Mouse (Mus musculus) layer of hippocampus, adult 9-10 months (tissue): Measurements from ENCODE around the gene Ncoa7.

Source experiments
- DNase-seq: peaks from one replicate; pipeline ENCODE4 v3.0.0; 2022; ENCODE audit warnings: low spot score

Ncoa7 gene

DNA sequence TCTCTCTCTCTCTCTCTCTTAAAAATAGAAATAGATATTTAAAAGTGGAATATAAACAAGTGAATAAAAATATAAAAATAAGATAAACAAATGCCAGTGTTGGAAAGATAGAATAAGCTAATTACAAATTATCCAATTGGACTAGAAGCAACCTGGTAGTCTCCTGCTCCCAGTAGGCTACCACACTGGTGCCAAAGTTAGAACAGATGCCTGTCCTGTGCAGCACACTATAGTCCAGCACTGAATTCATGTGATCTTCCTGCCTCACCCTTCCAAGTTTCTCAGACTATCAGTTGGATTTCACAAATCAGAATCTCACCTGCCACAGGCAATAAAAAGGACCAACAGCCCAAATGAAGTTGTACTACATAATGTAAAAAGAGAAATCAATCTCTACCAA, 59.9 kb downstream of the Ncoa7 start:
- no peak for DNase-seq

DNA sequence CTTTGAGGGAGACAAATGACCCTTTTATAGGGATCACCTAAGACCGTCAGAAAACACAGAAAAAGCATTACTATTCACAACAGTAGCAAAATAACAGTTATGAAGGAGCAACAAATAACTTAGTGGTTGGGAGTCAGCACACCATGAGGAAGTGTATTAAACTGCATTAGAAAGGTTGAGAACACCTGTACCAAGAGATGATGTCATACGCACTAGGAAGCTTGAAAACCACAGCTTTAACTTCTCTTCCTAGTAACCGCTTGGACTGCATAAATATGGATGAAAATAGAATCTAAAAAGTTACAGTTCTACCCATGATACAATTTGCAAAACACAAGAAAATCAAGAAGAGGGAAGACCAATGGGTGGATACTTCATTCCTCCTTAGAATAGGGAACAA, 64.7 kb downstream of the Ncoa7 start:
- DNase-seq = no peak

GRCm38 (mm10) chr10:30737323-30737722, 65.8 kb downstream of the Ncoa7 start:
- DNase-seq = no peak

- DNase-seq = no peak
Measured at GRCm38 (mm10) chr10:30733148-30733785, 69.9 kb downstream of the Ncoa7 start.

DNA sequence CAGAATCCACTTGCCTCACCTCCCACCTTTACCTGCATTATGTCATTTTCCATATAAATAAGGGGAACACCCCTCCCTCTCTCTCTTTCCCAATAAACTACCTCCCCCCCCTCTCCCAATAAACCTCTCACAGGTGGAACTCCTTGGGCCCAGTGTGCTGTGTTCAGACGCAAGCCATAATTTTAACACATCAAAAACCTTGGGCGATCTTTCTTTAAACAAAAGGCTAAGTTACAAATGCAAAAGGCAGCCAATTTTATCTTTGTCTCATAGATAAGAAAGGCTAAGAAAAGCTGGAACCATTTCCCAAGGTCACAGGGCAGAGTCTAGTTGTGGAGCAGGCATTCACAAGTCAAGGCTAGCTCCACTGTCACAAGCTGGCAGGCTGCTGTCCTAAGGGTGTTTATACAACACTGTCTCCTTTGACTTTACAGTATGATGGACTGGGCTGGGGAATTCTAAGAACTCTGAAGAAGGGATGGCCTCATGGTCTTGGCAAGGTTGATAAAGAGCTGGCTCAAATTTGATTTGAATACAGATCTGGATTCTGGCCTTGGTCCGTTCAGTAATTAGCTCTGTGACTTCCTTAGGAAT, 71.7 kb downstream of the Ncoa7 start:
- DNase-seq = no peak

- DNase-seq = no peak
Measured at GRCm38 (mm10) chr10:30730791-30731190, 72.3 kb downstream of the Ncoa7 start.

- DNase-seq = no peak
Measured at GRCm38 (mm10) chr10:30729157-30730096, 73.7 kb downstream of the Ncoa7 start.

DNA sequence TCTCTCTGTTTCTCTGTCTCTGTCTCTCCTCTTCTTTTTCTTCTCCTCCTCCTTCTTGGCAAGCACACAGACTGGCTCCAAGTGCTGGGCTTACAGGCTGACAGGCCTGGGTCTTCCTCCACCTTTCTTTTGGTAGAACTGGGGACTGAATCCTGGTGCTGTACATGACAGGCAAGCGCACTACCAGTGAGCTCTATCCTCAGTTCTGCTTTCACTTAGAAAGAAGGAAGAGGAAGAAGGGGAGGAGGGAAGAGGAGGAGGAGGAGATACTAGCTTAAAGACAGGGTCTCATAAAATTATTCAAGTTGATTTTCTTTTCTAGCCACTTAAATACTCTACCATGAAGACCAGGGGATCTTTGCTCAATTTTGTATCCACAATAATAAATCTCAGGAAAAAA, 80.1 kb downstream of the Ncoa7 start:
- DNase-seq = no peak

- DNase-seq = no peak
Measured at GRCm38 (mm10) chr10:30720556-30720955, 82.6 kb downstream of the Ncoa7 start.

DNA sequence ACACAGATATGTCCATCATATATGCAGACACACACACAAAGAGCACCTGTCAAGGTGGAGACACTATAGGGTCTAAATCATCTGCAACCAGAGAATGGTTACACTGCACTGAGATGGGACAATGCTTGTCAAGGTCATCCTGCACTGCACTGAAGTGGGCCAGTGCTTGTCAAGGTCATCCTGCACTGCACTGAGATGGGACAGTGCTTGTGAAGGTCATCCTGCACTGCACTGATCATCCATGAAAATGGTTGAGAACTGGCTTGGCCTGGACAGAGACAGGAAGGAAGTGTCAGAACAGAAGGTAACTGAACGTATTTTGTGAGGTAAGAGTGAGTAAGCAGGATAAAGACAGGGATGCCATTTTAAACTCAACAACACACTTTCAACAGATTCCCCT, 83.2 kb downstream of the Ncoa7 start:
- DNase-seq = no peak

- DNase-seq = no peak
Measured at GRCm38 (mm10) chr10:30718703-30719340, 84.3 kb downstream of the Ncoa7 start.

DNA sequence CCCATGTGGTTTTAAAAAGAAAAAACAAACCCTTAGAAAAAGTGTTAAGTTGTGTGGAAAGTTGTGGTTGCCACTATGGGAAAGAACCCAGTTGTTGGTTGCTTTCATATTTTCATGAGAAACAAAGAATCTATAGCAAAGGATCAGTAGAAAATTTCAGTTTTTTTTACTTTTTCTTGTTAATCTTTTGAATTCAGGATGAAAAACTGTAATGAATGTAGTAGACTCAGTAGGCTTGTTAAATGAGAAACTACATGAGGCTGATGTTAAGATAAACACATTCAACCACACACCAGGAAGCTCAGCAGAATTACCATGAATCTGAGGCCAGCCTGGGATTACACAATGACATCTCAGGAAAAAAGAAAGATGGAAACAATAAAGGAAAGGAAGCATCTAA, 87.0 kb downstream of the Ncoa7 start:
- no peak for DNase-seq

- DNase-seq = no peak
Measured at GRCm38 (mm10) chr10:30712540-30712939, 90.6 kb downstream of the Ncoa7 start.

GRCm38 (mm10) chr10:30709846-30710403, 93.2 kb downstream of the Ncoa7 start:
- DNase-seq = no peak

DNA sequence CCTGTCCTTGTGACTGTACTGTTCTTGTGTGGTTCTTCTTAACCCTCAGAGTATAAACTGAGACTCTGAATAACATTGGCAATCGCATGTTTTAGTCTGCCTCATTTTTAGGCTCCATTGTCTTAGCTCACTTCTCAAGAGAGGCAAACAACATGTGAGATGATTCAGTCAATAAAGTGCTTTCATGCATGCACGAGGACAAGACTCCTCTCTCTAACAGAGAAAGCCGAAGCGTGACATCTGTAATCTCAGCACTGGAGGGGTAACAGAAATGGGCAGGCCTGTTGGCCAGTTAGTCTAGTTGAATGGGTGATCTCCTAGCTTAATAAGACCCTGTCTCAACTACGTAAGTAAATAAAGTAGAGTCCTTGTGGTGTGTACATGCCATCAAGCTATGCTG, 95.1 kb downstream of the Ncoa7 start:
- no peak for DNase-seq

- no peak for DNase-seq
Measured at GRCm38 (mm10) chr10:30702663-30703062, 100.5 kb downstream of the Ncoa7 start.

DNA sequence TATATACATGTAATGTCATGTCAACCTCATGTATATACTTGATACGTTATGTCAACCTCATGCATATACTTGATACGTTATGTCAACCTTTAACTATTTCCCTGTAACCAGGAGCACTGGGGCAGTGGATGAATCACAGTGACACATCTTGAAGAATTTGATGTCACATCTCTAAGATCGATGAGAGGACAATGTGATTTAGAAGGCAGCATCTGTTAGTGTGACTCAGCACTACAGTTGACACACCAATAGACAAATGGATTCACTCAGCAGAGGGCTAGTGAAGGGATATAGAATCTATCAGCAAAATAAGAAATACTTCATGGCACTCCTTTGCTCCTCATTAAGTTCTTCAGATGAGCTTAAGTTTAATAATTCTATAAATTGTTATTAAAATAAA, 116.3 kb downstream of the Ncoa7 start:
- DNase-seq = no peak

DNA sequence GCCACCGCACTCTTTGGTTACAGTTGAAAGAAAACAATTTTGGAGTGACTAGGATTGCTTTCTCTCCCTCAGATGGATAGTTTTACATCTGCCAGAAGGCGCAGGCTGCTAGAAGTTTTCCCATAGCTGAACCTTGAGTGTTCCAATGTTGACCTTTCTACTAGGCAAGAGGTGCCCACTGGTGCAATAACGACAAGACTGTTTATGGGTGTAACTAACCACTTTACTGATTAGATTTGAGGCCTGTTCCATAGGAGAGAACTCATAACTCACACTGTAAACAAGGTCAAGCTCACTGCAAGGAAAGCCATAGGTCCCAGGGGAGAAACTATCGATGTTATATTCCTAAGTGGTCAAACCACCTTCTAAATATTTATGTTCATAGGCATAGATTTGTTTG, 119.7 kb downstream of the Ncoa7 start:
- DNase-seq = no peak

GRCm38 (mm10) chr10:30679756-30680155, 123.4 kb downstream of the Ncoa7 start:
- no peak for DNase-seq

DNA sequence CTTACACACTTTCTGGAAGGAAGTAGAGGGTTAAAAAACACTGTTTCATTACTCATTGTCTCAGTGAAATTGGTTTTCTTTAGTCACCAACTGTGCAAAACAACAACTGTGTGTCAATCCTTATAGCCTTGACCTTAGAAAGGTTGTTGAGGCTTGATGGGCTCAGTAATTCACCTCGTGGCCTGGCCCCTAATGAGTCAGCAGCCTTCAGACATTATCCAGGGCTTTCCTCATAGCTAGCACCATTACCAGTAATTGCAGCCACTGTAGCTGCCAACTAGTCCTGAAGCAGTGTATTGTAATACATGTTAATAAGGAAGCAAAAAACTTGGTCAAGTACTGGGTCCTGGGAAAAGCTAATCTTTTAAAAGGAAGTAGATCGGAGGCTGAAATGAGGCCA, 125.1 kb downstream of the Ncoa7 start:
- no peak for DNase-seq

DNA sequence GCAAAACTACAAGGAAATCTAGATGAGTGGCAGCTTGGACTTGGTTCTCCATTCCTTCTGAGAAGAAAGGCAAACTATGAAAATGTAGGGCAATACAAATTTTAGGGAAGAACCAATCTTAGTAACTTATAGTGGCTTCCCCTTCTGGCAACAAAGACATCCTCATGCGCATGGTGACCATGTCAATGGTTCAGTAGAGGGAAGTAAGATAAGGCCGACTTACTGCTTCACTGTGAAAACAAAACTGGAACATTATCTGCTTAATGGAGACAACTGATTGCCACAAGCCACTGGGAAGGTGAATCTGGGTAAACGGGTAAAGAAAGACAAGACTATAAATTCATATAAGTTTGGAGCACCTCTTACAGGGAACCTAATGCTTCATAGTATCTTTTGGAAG, 128.3 kb downstream of the Ncoa7 start:
- no peak for DNase-seq

DNA sequence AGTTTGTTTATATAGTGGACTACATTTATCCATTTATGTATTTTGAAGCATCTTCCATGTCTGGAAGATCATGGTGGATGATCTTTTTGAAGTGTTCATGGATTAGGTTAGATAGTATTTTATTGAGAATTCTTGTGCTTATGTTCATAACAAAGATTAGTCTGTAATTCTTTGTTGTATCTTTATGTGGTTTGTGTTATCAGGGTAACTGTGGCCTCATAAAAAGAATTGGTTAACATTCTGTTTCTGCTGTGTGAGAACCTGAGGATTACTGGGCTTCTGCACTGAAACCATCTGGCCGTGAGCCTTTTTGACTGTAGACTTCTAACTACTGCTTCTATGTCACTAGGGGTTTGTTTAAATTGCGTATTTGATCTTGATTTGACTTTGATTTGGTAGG, 136.5 kb downstream of the Ncoa7 start:
- no peak for DNase-seq
